Mouse (Mus musculus): ENCODE data around the gene Il17rc.

Il17rc gene

GRCm38 (mm10) chr6:113457952-113458534 lies 13.2 kb upstream of the Il17rc start, which contains the start of gene Il17re:
TSS of gene Il17re (plus strand) at chr6:113458484.
- no peak for DNase-seq

- peak; percentile 56 for DNase-seq
Observed at GRCm38 (mm10) chr6:113458635-113459034, 12.6 kb upstream of the Il17rc start.

DNA sequence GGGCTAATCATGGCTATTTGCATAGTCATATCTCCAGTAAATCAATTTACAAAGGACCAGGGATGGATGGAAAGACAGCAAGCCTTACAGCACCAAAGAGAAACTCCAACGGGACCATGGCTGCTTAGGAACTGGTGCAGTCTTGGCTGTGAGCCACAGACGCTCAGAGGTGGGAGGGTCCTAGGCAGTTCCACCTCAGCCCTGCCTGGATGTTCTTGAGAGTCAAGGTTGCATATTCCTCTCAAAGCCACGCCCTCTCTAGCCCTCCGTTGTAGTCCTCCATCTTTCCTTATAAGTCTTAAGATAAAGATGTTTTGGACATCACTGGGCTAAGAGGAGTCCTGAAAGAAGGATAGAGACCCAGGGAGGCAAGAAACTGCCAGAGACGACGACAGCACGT lies 7.2 kb upstream of the Il17rc start:
- DNase-seq = no peak

GRCm38 (mm10) chr6:113465602-113466001 lies 5.6 kb upstream of the Il17rc start:
- peak; percentile 31 for DNase-seq

- no peak for DNase-seq
Observed at GRCm38 (mm10) chr6:113468512-113468911, 2.7 kb upstream of the Il17rc start.

DNA sequence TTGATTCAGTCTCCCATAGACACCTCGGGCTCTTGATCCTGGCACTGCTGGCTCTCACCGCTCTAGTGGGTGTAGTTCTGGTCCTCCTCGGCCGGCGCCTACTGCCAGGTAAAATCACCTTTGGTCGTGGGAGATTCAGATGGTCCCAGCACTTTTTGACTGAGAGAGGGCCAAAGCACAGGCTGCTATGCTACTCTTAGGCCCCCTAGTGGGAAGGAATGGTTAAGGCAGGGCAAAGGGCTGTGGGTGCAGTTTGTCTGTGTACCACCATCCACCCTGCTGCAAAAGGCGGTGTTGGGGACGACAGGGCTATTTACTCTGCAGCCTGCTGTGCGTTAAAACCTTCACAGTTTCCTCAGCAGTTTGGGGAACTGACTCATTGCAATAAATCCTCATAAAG lies 2.2 kb upstream of the Il17rc start:
- peak; percentile 84 for DNase-seq

GRCm38 (mm10) chr6:113469432-113469831 lies 1.8 kb upstream of the Il17rc start:
- DNase-seq = peak; percentile 84

- no peak for DNase-seq
Observed at GRCm38 (mm10) chr6:113472061-113472460, 834 bp downstream of the Il17rc start.

GRCm38 (mm10) chr6:113473246-113473645 lies 2.0 kb downstream of the Il17rc start:
- DNase-seq = no peak

GRCm38 (mm10) chr6:113473715-113474114 lies 2.5 kb downstream of the Il17rc start:
- DNase-seq = no peak

GRCm38 (mm10) chr6:113477353-113477752 lies 6.1 kb downstream of the Il17rc start:
- no peak for DNase-seq

DNA sequence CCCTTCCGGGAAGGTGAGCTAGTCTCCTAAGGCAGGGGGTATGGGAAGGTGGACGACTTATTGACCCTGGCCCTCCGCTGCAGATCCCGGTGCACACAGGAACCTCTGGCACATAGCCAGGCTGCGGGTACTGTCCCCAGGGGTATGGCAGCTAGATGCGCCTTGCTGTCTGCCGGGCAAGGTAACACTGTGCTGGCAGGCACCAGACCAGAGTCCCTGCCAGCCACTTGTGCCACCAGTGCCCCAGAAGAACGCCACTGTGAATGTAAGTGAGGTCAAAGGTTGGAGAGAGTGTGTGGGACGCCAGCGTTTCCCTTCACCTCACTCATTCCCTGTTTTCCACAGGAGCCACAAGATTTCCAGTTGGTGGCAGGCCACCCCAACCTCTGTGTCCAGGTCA lies 7.7 kb downstream of the Il17rc start:
- DNase-seq = no peak

GRCm38 (mm10) chr6:113480555-113481373 lies 9.5 kb downstream of the Il17rc start:
- DNase-seq = peak; percentile 31

DNA sequence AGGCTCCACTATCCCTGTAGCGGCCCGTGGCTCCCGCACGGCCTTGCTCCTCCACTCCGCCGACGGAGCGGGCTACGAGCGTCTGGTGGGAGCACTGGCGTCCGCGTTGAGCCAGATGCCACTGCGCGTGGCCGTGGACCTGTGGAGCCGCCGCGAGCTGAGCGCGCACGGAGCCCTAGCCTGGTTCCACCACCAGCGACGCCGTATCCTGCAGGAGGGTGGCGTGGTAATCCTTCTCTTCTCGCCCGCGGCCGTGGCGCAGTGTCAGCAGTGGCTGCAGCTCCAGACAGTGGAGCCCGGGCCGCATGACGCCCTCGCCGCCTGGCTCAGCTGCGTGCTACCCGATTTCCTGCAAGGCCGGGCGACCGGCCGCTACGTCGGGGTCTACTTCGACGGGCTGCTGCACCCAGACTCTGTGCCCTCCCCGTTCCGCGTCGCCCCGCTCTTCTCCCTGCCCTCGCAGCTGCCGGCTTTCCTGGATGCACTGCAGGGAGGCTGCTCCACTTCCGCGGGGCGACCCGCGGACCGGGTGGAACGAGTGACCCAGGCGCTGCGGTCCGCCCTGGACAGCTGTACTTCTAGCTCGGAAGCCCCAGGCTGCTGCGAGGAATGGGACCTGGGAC lies 11.4 kb downstream of the Il17rc start:
- peak; percentile 58 for DNase-seq

- peak; percentile 98 for DNase-seq
Observed at GRCm38 (mm10) chr6:113483100-113483615, 11.9 kb downstream of the Il17rc start, which contains the start of gene Creld1. TSS of gene Creld1 (plus strand) at chr6:113483297.

- no peak for DNase-seq
Observed at GRCm38 (mm10) chr6:113483729-113484128, 12.5 kb downstream of the Il17rc start.

DNA sequence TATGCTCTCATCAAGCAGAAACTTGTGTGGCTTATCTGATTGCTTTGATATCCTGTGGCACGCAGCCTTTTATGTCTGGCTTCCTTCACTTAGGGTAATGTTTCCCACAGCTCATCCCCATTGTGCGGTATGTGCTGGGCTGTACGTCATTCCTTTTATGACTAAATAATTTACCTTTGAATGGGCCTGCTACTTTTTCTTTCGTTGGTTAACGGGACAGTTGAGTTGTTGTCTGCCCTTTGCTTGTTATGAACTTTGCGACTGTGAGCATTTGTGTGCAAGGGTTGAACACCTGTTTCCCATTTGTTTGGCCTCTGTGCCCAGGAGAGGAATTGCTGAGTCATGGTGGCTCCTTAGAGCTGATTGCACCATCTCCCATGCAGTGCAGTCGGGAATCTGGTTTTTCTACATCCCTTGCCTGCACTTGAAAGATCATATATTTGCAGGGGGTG lies 15.9 kb downstream of the Il17rc start:
- peak; percentile 50 for DNase-seq

DNA sequence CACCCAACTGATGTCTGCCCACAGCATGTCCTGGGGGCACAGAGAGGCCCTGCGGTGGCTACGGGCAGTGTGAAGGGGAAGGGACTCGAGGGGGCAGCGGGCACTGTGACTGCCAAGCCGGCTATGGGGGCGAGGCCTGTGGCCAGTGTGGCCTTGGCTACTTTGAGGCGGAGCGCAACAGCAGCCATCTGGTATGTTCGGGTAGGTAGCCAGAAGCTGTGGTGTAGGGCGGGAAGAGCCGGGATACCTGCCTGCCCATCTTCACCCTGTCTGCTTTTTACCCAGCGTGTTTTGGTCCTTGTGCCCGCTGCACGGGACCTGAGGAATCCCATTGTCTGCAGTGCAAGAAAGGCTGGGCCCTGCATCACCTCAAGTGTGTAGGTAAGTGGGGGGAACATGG lies 18.2 kb downstream of the Il17rc start:
- DNase-seq = no peak

GRCm38 (mm10) chr6:113492101-113492864 lies 21.1 kb downstream of the Il17rc start:
- no peak for DNase-seq

DNA sequence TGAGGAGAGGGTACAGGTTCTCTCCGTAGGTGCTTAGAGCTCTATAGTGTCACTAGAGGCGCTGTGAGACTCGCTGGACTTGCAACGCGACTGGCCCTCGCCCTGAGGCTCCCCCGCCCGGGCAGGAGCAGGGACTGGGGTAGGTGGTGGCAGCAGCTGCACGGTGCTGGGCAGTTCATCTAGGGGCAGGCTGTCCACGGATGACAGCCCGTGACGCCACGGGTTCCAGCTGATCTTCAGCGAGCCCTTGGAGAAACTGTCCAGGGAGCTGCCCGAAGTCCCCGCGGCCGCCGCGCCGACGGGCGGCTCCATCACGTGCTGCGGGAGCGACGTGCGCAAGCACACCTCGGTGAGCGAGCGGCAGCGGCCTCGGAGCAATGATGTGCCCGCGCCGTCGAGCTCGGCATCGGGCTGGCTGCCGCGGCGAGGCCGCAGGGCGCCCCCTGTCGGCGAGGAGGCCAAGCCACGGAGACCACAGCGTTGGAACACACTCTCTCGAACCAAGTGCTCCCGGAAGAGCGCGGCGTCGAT lies 23.1 kb downstream of the Il17rc start:
- peak; percentile 86 for DNase-seq

DNA sequence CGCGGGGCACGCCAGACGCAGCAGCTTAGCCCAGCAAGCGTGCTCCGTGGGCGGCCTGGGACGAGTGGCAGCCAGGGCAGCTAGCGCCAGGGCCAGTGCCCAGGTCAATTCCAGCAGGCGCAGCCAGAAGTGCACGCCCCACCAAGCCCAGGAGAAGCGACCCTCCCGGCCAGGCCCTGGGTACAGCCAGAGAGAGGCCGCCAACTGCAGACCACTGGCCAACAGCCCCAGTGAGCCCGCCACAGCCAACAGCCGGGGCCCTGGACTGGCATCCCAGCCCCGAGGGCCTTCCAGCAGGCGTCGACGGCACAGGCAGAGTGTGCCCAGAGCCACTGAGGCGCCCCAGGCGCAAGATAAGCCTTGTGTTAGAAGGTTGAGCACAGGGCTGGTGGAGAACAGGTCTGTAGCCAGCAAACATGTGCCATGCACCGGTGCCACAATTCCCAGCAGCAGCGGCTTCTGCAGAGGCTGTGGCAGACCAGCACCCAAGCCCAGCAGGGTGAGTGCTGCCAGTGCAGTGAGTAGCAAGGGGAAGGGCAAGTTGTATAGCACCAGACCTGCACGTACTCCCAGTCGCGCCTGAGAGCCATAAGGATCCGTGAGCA lies 23.9 kb downstream of the Il17rc start:
- DNase-seq = no peak

DNA sequence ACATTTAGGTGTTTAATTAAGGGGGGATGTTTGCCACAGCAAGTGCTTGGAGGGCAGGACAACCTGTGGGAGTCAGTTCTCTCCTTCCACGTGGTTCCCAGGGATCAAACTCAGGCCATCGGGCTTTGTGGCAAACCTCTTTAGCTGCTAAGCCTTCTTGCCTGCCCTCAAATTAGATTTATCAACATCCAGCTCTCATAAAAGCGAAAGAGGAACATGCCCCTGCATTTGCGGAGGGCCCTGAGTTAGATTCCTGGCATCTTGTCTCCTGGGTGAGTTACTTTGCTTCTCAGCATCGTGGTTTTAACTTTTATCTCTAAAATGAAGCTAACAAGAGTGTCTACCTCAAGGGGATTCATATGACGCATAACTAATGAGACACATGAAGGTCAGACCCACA lies 28.1 kb downstream of the Il17rc start:
- DNase-seq = no peak

All from kidney, postnatal 14 days (tissue).